ENCODE assay signal across 8 mouse cellular contexts in the genomic region with DNA sequence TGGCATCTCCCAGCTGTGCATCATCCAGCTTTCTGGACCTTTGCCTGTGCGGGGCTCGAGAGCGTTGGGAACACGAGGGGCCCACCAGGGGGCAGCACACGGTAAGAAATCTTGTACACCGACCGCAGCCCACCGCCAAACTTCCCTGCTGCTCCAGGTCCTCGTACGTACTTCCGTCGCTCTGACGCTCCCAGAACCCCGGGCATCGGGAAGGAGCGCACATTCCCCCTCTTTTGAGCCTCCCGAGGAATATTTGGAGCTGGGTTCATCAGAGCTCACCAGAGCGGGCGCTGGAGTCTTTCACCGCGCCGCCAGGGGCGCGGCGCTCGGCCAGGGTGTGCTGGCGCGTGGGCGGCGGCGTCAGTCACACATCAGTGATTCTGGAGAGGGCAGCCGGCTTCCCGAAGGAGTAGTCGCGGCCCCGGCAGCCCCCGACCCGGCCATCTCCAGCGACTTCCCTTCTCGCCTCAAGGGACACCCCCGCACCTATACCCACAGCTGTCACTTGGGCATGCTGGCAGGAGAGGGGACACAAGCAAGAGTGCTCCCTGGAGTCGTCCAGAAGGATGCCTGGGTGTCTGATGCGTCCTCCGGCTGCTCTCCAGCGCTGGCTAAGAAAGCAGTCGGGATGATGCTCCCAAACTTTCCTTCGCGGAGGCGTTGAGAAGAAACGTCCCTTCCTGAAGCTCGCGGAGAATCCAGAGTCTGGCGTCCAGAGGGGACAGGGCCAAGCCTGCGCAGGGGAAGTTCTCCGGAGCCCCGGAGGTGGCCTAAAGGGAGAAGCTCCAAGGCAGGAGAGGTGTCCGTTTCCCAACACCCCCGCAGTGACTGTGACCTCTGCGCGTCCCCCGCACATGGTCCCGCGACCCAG. TPM values are rescaled to one million over a fixed set of nuclear protein-coding genes. Genes with fewer than 3 reads are reported as not detected.
A peak's percentile ranks its signal among the peaks of the same experiment; 100 is the strongest.
DNase-seq lines count a peak whose midpoint lies in the region; ATAC-seq lines count a peak whose summit lies in the region.

No protein-coding gene starts in this region.

- peak; percentile 87 for DNase-seq in adrenal gland, postnatal 10 days
- peak; percentile 94 for DNase-seq in embryo, embryonic 11 days
- DNase-seq in gastrocnemius, postnatal 4 days (ENCODE audit: low spot score in 2 of 2), result peak; percentile 87 to 95
- peak; percentile 94 to 95 for DNase-seq in left cerebral cortex, postnatal 14 days (ENCODE audit: low spot score in 2 of 2)
- DNase-seq in right cerebral cortex, postnatal 36 days (ENCODE audit: low spot score in 2 of 2), result peak; percentile 83 to 85

- 0 out of 2 replicates have a peak, but pooled peaks cover 6% of the 10 kb centered on the region for H3K4me1 ChIP-seq in intestine, embryonic 16.5 days (ENCODE audit: control insufficient read depth, insufficient read depth, low read length)

- H3K27me3 ChIP-seq in intestine, embryonic 16.5 days (replicated peaks; ENCODE audit: control insufficient read depth, insufficient read depth, low read length), result peaks cover 31% of the 10 kb centered on the region

- peak overlapping the region; percentile 62 for H3K4me3 ChIP-seq in intestine, embryonic 16.5 days (ENCODE audit: low read length)

- peak overlapping the region; percentile 99 for H3K4me2 ChIP-seq in intestine, embryonic 16.5 days (ENCODE audit: low read depth, low read length)

- H3K9ac ChIP-seq in intestine, embryonic 16.5 days (ENCODE audit: low read depth, low read length), result peak overlapping the region; percentile 60

- no peaks in the 10 kb centered on the region for H3K36me3 ChIP-seq in intestine, embryonic 16.5 days (ENCODE audit: control insufficient read depth, insufficient read depth, low read length)

- no peaks in the 10 kb centered on the region for H3K9me3 ChIP-seq in intestine, embryonic 16.5 days (ENCODE audit: control insufficient read depth, low read length)

- intact Hi-C loops in left cerebral cortex, postnatal 14 days (cut with DNase I), result loop anchor here (2.0 to 10.0 kb wide), 4 partner anchors 122 to 480 kb away; no protein-coding TSS in a partner anchor

- H3K27ac ChIP-seq in intestine, embryonic 16.5 days (ENCODE audit: low read length), result no peak overlapping the region; the same call in 1 of the 2 replicates

- WGBS in intestine, embryonic 16.5 days, result under 1% methylated on average over 63 of the region's 63 CpGs

- peak; percentile 86 for ATAC-seq in intestine, embryonic 16.5 days
- peak; percentile 86 for ATAC-seq in megakaryocyte-erythroid progenitor cell, adult 5-6 weeks (replicated peaks; ENCODE audit: low FRiP score, low TSS enrichment, poor library complexity, severe bottlenecking)
- no peak for ATAC-seq in activated CD4-positive, CD25-positive, alpha-beta regulatory T cell, adult 4 months

RNA-seq across cellular contexts. Expression of gene Sh3rf3, which starts 0.7 kb away (rescaled TPM):
- total RNA-seq in adrenal gland, postnatal 10 days (2021), result 1 to 10 TPM; 1.7 to 2.8 TPM
- 1 to 10 TPM; 6.6 to 6.7 TPM for total RNA-seq in gastrocnemius, postnatal 4 days (2021)
- 0.12 and 0.23 TPM in 2 replicates for polyA plus RNA-seq in intestine, embryonic 16.5 days (2015; fragmentation: Nextera tagmentation; extraction: Ambion mirVana)
- total RNA-seq in left cerebral cortex, postnatal 14 days (2021), result 10 to 100 TPM; 73.2 to 87.0 TPM
- not detected in 2 replicates for total RNA-seq in megakaryocyte-erythroid progenitor cell, adult 5-6 weeks (2014; fragmentation: Nextera tagmentation)
- total RNA-seq in megakaryocyte-erythroid progenitor cell, adult 5-6 weeks (2017), result not detected in 2 replicates
- polyA plus RNA-seq in activated CD4-positive, CD25-positive, alpha-beta regulatory T cell, adult 4 months (2017; shearing (Covaris generic)), result not detected

Comparison
In these comparisons a context has a peak if more than half of its experiments do, and no peak if none do; other contexts are left out.
1. RNA of gene Sh3rf3, which starts 0.7 kb away (total RNA-seq): 73.2 to 87.0 TPM in left cerebral cortex, postnatal 14 days; 6.6 to 6.7 TPM in gastrocnemius, postnatal 4 days, 1.7 to 2.8 TPM in adrenal gland, postnatal 10 days and not detected in megakaryocyte-erythroid progenitor cell, adult 5-6 weeks; every median in the first group is over 4 times any median in the second.
2. Peak in every context shown above with its lines, with median percentiles within 50 percentile points of each other: DNase-seq.